Mouse (Mus musculus) limb, embryonic 13.5 days (tissue): ENCODE data around the gene Ddias. TPM values are rescaled to one million over a fixed set of nuclear protein-coding genes. Genes with fewer than 3 reads are reported as not detected.

Experiments used
- ATAC-seq: fragments of 200-750 bp; cut with Nextera tagmentation; 2 replicates; pipeline ENCODE4 v1.8.0; 2017; ENCODE audit warnings: low read depth, moderate number of reproducible peaks, moderate TSS enrichment; ENCODE audit not compliant: low FRiP score
- H3K27ac ChIP-seq: fragments of 300-500 bp; sonication (generic); 2 replicates; pipeline ENCODE4 v1.5.1; 2015; ENCODE audit warnings: inconsistent platforms, mild to moderate bottlenecking, moderate library complexity
- H3K27me3 ChIP-seq: fragments of 300-500 bp; sonication (generic); 2 replicates; pipeline ENCODE4 v1.6.1; 2015; ENCODE audit warnings: mild to moderate bottlenecking, inconsistent platforms
- H3K36me3 ChIP-seq: fragments of 300-500 bp; sonication (generic); 2 replicates; pipeline ENCODE4 v1.6.1; 2015; ENCODE audit warnings: inconsistent platforms, mild to moderate bottlenecking, moderate library complexity
- H3K4me1 ChIP-seq: fragments of 300-500 bp; sonication (generic); 2 replicates; pipeline ENCODE4 v1.6.1; 2015; ENCODE audit warnings: inconsistent platforms
- H3K4me2 ChIP-seq: fragments of 300-500 bp; sonication (generic); replicated peaks from 2 replicates; pipeline ENCODE4 v1.6.1; 2015; ENCODE audit warnings: inconsistent platforms, mild to moderate bottlenecking, moderate library complexity
- H3K4me3 ChIP-seq: fragments of 300-500 bp; sonication (generic); 2 replicates; pipeline ENCODE4 v1.5.1; 2015; ENCODE audit warnings: moderate library complexity, mild to moderate bottlenecking, inconsistent platforms
- H3K9ac ChIP-seq: fragments of 300-500 bp; sonication (generic); 2 replicates; pipeline ENCODE4 v1.6.1; 2015; ENCODE audit warnings: mild to moderate bottlenecking, inconsistent platforms
- H3K9me3 ChIP-seq: fragments of 300-500 bp; sonication (generic); 2 replicates; pipeline ENCODE4 v1.6.1; 2016; ENCODE audit warnings: inconsistent platforms
- WGBS: fragments of 180-500 bp; shearing (Covaris S2); methylation state at CpG from one replicate; pipeline ENCODE4 v1.1.7; 2015; 5-methylcytosine and 5-hydroxymethylcytosine counted together
- polyA plus RNA-seq: library from polyadenylated mRNA; unstranded; fragments of >200 nt; fragmentation: Nextera tagmentation; extraction: Ambion mirVana; gene quantifications from 2 replicates; pipeline ENCODE4 v1.2.1, GENCODE M21; 2015

The Ddias gene
- polyA plus RNA-seq, 1 experiment from 2014 or later, result 14.0 TPM

DNA sequence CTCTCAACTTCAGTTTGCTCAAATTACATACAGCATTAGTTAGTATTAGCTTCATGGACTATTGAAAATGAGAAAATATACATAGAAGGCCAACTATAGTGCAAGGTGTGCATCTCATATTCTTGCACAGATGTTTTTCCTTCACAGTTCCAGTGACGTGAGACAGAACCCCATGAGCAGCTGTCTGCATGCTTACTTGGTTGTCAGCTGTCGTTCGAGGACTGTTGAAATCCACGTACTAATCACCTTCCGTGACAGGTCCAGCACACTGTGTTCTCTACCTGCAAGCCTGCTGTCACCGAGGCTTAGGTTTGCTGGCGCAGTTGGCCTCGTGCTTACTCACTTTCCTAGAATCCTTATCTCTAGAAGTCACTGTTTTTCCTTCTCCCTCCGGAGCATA lies 56.2 kb downstream of the Ddias start:
- 82% methylated on average over 9 of the region's 9 CpGs for WGBS
- ATAC-seq, result no peak

DNA sequence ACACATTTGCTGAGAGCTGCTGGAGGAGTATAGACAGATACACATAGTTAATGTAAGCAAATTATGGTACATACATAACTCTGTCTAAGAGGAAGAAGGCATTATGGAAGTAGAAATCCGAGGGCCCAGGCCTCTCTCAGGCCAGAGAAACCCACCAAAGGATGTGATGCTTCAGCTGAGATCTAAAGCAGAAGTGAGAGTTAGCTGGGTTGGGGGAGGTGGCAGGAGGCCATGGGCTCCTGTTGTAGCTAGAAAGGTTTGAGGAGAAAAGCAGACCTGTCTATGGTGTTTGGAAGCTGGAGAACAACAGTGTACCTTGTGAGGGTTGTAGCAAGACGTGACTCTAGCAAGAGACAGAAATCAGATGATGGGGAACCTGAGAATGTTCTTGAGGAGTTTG lies 56.8 kb downstream of the Ddias start:
- no peaks in the 10 kb centered on the region for H3K36me3 ChIP-seq
- no peak overlapping the region for H3K9ac ChIP-seq
- H3K27me3 ChIP-seq, result no peaks in the 10 kb centered on the region
- no peak overlapping the region for H3K4me2 ChIP-seq
- WGBS, result 78% methylated on average over 2 of the region's 2 CpGs
- H3K9me3 ChIP-seq, result no peaks in the 10 kb centered on the region
- no peak overlapping the region for H3K4me3 ChIP-seq
- H3K27ac ChIP-seq, result no peak overlapping the region
- ATAC-seq, result no peak
- H3K4me1 ChIP-seq, result peaks cover 11% of the 10 kb centered on the region

More for the DNA sequence above, 56.2 kb downstream of the Ddias start:
- H3K9me3 ChIP-seq, result no peaks in the 10 kb centered on the region
- H3K36me3 ChIP-seq, result no peaks in the 10 kb centered on the region
- H3K27me3 ChIP-seq, result no peaks in the 10 kb centered on the region
- no peak overlapping the region for H3K27ac ChIP-seq
- H3K9ac ChIP-seq, result no peak overlapping the region
- H3K4me1 ChIP-seq, result peaks cover 17% of the 10 kb centered on the region
- H3K4me3 ChIP-seq, result no peak overlapping the region
- no peak overlapping the region for H3K4me2 ChIP-seq

DNA sequence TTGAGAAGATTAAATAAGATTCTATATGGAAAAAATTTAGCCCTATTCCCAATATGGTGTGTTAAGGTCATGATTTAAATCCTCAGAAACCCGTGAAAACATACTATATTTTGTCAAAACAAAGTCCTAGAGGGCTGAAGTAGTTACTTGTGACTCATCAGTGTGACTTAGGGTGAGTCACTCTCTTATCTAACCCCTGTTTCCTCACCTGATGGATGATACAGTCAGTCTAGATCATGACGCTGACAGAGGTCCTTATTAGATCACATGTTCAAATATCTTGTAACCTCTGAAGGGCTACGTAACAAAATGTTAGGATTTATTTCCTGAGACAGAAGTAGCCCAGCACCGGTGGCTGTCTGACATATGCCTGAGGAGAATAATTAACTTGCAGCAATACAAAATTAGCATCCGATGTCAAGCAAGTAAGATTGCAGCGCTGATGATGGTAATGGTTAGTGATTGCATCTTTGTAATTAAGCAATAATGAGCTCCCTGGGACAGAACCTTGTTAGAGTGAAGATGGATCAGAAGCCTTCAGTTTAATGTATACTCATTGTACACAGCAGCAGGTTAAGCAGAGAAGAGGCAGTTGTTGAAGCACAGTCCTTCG lies 62.3 kb downstream of the Ddias start:
- Histone ChIP-seq H3K9ac (no peak overlapping the region), H3K36me3 (no peaks in the 10 kb centered on the region), H3K4me2 (no peak overlapping the region), H3K9me3 (no peaks in the 10 kb centered on the region), H3K27me3 (no peaks in the 10 kb centered on the region), H3K4me1 (peaks cover 2% of the 10 kb centered on the region; the same call in 1 of the 2 replicates), H3K4me3 (no peak overlapping the region), H3K27ac (no peak overlapping the region)
- WGBS, result 78% methylated on average over 7 of the region's 7 CpGs
- no peak for ATAC-seq

Other genes with a start within 250 kb of the Ddias start
- gene Ankrd42, start 237.1 kb downstream of the Ddias start, polyA plus RNA-seq, result 8.2 and 9.1 TPM in 2 replicates
- 22.8 and 25.4 TPM in 2 replicates for gene Pcf11, start 204.3 kb downstream of the Ddias start, polyA plus RNA-seq
- gene Rab30, start 132.6 kb downstream of the Ddias start, polyA plus RNA-seq, result 19.6 and 22.9 TPM in 2 replicates
- 25.7 and 27.2 TPM in 2 replicates for gene Prcp, start 223 bp upstream of the Ddias start, polyA plus RNA-seq
- 16.2 and 16.8 TPM in 2 replicates for gene Fam181b, start 205.6 kb upstream of the Ddias start, polyA plus RNA-seq